Mouse (Mus musculus): ENCODE results near the gene Kcnd3. TPM values are rescaled to one million over a fixed set of nuclear protein-coding genes. Genes with fewer than 3 reads are reported as not detected.

Gene Kcnd3
- polyA plus RNA-seq, 1 experiment from 2014 or later = 0.99 TPM

- Histone ChIP-seq H3K36me3 (ENCODE audit: control insufficient read depth, insufficient read depth, low read length) (no peaks in the 10 kb centered on the region), H3K4me2 (ENCODE audit: low read depth) (no peak overlapping the region), H3K27ac (ENCODE audit: low read depth, low read length) (no peak overlapping the region), H3K9ac (ENCODE audit: low read length) (no peak overlapping the region), H3K9me3 (ENCODE audit: control insufficient read depth, low read length) (no peaks in the 10 kb centered on the region), H3K4me1 (ENCODE audit: control insufficient read depth, insufficient read depth, low read length) (no peaks in the 10 kb centered on the region), H3K27me3 (ENCODE audit: control insufficient read depth, insufficient read depth, low read length) (no peaks in the 10 kb centered on the region), H3K4me3 (ENCODE audit: low read depth, low read length) (no peak overlapping the region)
- DNase-seq (ENCODE audit: low spot score) = no peak
- WGBS = 85% methylated on average over 3 of the region's 3 CpGs
- ATAC-seq (ENCODE audit: insufficient read depth, low FRiP score, low TSS enrichment) = no peak
Observed at GRCm38 (mm10) chr3:105669776-105670175, 217.6 kb downstream of the Kcnd3 start.

DNA sequence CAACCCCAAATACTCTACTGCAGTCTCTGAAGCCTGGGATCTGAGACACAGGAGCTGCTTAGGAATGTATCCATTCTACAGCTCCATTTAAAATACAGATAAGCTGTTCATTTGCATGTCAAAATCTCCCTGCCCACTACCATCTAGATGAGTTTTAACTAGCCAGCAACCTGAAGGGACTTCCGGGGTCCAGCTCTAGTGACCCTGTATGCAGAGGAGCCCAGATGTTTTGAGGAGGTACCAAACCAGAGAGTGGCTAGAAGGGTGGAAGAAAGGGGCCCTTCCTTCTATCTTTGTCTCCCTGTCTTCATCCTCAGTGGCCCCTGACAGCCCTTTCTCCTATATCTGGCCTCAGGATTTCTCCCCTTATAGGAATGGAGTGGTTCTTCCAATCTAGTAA is 218.7 kb downstream of the Kcnd3 start:
- no peaks in the 10 kb centered on the region for H3K27me3 ChIP-seq (ENCODE audit: control insufficient read depth, insufficient read depth, low read length)
- 93% methylated on average over 1 of the region's 1 CpGs for WGBS

DNA sequence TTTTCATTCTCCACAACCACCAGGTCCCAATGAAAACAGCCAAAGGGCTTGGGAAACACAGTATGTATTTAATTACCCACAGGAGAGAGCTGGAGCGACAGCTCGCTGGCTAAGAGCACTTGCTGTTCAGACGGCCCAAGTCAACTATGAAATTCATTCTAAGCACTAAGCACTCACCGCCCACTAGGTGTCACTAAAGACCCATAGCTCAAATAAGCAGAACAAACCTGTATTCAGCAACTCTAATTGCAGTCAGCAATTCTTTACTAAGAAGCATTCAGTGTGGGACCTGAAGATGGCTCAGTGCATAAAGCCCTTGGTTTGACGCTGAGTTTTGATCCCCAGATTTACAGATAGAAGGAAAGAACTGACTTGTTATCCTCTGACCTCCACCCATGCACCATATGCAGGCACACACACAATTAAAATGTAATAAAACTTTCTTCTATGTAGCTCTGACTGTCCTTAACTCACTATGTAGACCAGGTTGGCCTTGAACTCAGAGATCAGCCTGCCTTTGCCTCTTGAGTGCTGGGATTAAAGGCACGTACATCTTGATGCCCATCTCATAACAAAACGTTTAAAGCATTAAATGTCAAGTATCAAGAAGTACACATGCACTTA is 222.6 kb downstream of the Kcnd3 start:
- H3K4me2 ChIP-seq (ENCODE audit: low read depth) = no peak overlapping the region
- ATAC-seq (ENCODE audit: insufficient read depth, low FRiP score, low TSS enrichment) = no peak
- H3K9ac ChIP-seq (ENCODE audit: low read length) = no peak overlapping the region

More for the DNA sequence above, 218.7 kb downstream of the Kcnd3 start:
- H3K4me1 ChIP-seq (ENCODE audit: control insufficient read depth, insufficient read depth, low read length) = no peaks in the 10 kb centered on the region
- no peaks in the 10 kb centered on the region for H3K9me3 ChIP-seq (ENCODE audit: control insufficient read depth, low read length)
- H3K9ac ChIP-seq (ENCODE audit: low read length) = no peak overlapping the region
- H3K27ac ChIP-seq (ENCODE audit: low read depth, low read length) = no peak overlapping the region
- no peak overlapping the region for H3K4me3 ChIP-seq (ENCODE audit: low read depth, low read length)
- H3K36me3 ChIP-seq (ENCODE audit: control insufficient read depth, insufficient read depth, low read length) = no peaks in the 10 kb centered on the region
- ATAC-seq (ENCODE audit: insufficient read depth, low FRiP score, low TSS enrichment) (no peak), DNase-seq (ENCODE audit: low spot score) (no peak)
- H3K4me2 ChIP-seq (ENCODE audit: low read depth) = no peak overlapping the region

GRCm38 (mm10) chr3:105675932-105676331 is 223.8 kb downstream of the Kcnd3 start:
- ATAC-seq (ENCODE audit: insufficient read depth, low FRiP score, low TSS enrichment) (no peak), DNase-seq (ENCODE audit: low spot score) (no peak)
- Histone ChIP-seq H3K4me2 (ENCODE audit: low read depth) (no peak overlapping the region), H3K27ac (ENCODE audit: low read depth, low read length) (no peak overlapping the region), H3K9me3 (ENCODE audit: control insufficient read depth, low read length) (no peaks in the 10 kb centered on the region), H3K4me3 (ENCODE audit: low read depth, low read length) (no peak overlapping the region), H3K9ac (ENCODE audit: low read length) (no peak overlapping the region), H3K4me1 (ENCODE audit: control insufficient read depth, insufficient read depth, low read length) (no peaks in the 10 kb centered on the region), H3K27me3 (ENCODE audit: control insufficient read depth, insufficient read depth, low read length) (no peaks in the 10 kb centered on the region), H3K36me3 (ENCODE audit: control insufficient read depth, insufficient read depth, low read length) (peaks cover 11% of the 10 kb centered on the region; the same call in 1 of the 2 replicates)
- 74% methylated on average over 2 of the region's 2 CpGs for WGBS

More for the DNA sequence above, 222.6 kb downstream of the Kcnd3 start:
- DNase-seq (ENCODE audit: low spot score) = peak; percentile 45
- Histone ChIP-seq H3K27ac (ENCODE audit: low read depth, low read length) (no peak overlapping the region), H3K4me3 (ENCODE audit: low read depth, low read length) (no peak overlapping the region), H3K9me3 (ENCODE audit: control insufficient read depth, low read length) (no peaks in the 10 kb centered on the region), H3K36me3 (ENCODE audit: control insufficient read depth, insufficient read depth, low read length) (peaks cover 11% of the 10 kb centered on the region; the same call in 1 of the 2 replicates), H3K4me1 (ENCODE audit: control insufficient read depth, insufficient read depth, low read length) (no peaks in the 10 kb centered on the region), H3K27me3 (ENCODE audit: control insufficient read depth, insufficient read depth, low read length) (no peaks in the 10 kb centered on the region)
- 26% methylated on average over 7 of the region's 7 CpGs for WGBS

DNA sequence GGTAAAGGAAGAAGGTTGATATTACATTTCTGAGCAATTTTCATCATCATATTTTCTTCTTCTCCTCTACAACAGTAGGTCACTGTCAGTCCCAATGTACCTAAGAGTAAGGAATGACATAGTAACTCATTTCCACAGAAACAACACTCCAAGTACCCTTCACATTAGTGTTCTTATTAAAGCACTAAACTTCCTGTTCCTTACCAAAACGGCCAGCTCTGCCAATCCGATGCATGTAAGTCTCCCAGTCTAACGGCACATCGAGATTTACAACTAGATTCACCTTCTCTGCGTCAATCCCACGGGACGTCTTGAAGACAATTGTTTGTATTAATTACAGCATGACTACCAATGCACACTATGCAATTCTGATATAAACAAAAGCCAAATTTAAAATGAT is 228.2 kb downstream of the Kcnd3 start:
- no peak overlapping the region for H3K4me3 ChIP-seq (ENCODE audit: low read depth, low read length)
- DNase-seq (ENCODE audit: low spot score) (no peak), ATAC-seq (ENCODE audit: insufficient read depth, low FRiP score, low TSS enrichment) (no peak)
- no peaks in the 10 kb centered on the region for H3K4me1 ChIP-seq (ENCODE audit: control insufficient read depth, insufficient read depth, low read length)
- 92% methylated on average over 7 of the region's 7 CpGs for WGBS
- no peaks in the 10 kb centered on the region for H3K27me3 ChIP-seq (ENCODE audit: control insufficient read depth, insufficient read depth, low read length)
- no peak overlapping the region for H3K27ac ChIP-seq (ENCODE audit: low read depth, low read length)
- H3K36me3 ChIP-seq (ENCODE audit: control insufficient read depth, insufficient read depth, low read length) = peaks cover 11% of the 10 kb centered on the region
- H3K4me2 ChIP-seq (ENCODE audit: low read depth) = no peak overlapping the region
- no peak overlapping the region for H3K9ac ChIP-seq (ENCODE audit: low read length)
- H3K9me3 ChIP-seq (ENCODE audit: control insufficient read depth, low read length) = no peaks in the 10 kb centered on the region

DNA sequence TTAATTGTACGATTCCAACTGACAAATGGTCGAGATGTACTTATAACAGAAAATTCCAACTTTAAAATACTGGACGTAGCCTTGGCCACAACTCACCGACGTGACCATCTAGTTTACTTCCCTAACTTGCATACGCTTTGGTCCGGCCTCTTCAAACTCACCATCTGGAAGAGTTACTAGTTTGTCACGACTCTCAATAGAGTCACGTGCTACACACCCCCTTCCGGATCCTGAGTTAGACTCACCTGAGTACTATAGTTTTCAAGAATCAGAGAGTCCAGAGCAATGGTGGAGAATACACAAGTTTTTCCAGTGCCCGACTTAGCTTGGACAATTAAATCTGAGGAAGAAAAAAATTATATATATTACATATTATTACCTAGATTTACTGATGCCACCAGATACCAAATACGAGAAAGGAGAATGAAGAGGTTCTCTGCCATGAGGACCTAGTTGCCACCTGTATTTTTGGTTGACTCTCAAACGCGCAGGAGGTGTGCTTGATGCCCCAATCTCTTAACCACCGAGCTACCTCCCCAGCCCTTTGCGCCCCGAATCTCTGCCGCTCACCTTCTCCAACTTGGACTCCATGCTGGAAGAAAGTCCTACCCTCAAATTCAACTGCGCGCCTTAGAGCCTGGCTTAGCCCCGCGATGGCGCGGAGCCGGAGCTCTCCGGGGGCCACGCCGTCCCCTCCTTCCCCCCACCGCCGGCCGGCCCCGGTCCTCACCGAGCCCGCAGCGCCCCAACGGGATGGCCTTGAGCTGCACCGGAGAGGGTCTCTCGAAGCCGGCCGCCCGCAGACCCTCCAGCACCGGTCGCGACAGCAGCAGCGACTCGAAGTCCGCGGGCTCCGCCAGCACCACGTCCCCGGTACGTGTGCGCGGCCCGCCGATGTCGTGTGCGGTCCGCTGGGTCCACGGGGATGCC is 234.5 kb downstream of the Kcnd3 start:
- peak overlapping the region; percentile 94 for H3K4me3 ChIP-seq (ENCODE audit: low read depth, low read length)
- peak overlapping the region; percentile 92 for H3K9ac ChIP-seq (ENCODE audit: low read length)
- ATAC-seq (ENCODE audit: insufficient read depth, low FRiP score, low TSS enrichment) (peak; percentile 80), DNase-seq (ENCODE audit: low spot score) (no peak)
- no peaks in the 10 kb centered on the region for H3K27me3 ChIP-seq (ENCODE audit: control insufficient read depth, insufficient read depth, low read length)
- no peaks in the 10 kb centered on the region for H3K9me3 ChIP-seq (ENCODE audit: control insufficient read depth, low read length)
- H3K4me1 ChIP-seq (ENCODE audit: control insufficient read depth, insufficient read depth, low read length) = no peaks in the 10 kb centered on the region
- WGBS = 9% methylated on average over 55 of the region's 60 CpGs
- H3K36me3 ChIP-seq (ENCODE audit: control insufficient read depth, insufficient read depth, low read length) = no peaks in the 10 kb centered on the region; the same call in 1 of the 2 replicates
- H3K4me2 ChIP-seq (ENCODE audit: low read depth) = peak overlapping the region; percentile 60
- H3K27ac ChIP-seq (ENCODE audit: low read depth, low read length) = peak overlapping the region; percentile 69; the same call in 1 of the 2 replicates

- DNase-seq (ENCODE audit: low spot score) (peak; percentile 96), ATAC-seq (ENCODE audit: insufficient read depth, low FRiP score, low TSS enrichment) (peak; percentile 95)
- Histone ChIP-seq H3K36me3 (ENCODE audit: control insufficient read depth, insufficient read depth, low read length) (no peaks in the 10 kb centered on the region; the same call in 1 of the 2 replicates), H3K27ac (ENCODE audit: low read depth, low read length) (peak within 1 kb of the TSS; percentile 69; the same call in 1 of the 2 replicates), H3K4me2 (ENCODE audit: low read depth) (peak within 1 kb of the TSS; percentile 60), H3K4me3 (ENCODE audit: low read depth, low read length) (peak within 1 kb of the TSS; percentile 94), H3K4me1 (ENCODE audit: control insufficient read depth, insufficient read depth, low read length) (no peaks in the 10 kb centered on the region), H3K9me3 (ENCODE audit: control insufficient read depth, low read length) (no peaks in the 10 kb centered on the region), H3K9ac (ENCODE audit: low read length) (peak within 1 kb of the TSS; percentile 92), H3K27me3 (ENCODE audit: control insufficient read depth, insufficient read depth, low read length) (no peaks in the 10 kb centered on the region)
- WGBS = 0% methylated on average over 59 of the region's 72 CpGs
Observed at GRCm38 (mm10) chr3:105687324-105688060, 235.4 kb downstream of the Kcnd3 start, which contains the start of gene Ddx20. TSS of gene Ddx20 (minus strand) at chr3:105687574.

DNA sequence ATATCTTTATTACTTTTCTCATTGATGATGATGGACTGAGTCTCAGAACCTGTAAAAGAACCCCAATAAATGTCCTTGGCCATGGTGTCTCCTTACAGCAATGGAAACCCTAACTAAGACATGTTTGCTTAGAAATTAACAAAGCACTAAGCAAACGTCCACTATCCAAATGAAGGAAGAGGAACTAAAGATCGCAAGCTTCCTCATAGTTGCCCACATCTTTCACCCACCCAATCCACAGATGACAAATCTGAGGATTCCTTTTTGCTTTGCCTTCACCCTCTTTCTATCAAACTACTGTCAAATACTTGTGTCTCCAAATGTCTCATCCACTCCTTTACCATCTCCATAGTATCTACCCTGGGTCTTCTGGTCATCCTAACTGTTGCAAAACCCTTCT is 236.4 kb downstream of the Kcnd3 start:
- no peak overlapping the region for H3K4me3 ChIP-seq (ENCODE audit: low read depth, low read length)
- ATAC-seq (ENCODE audit: insufficient read depth, low FRiP score, low TSS enrichment) (no peak), DNase-seq (ENCODE audit: low spot score) (no peak)
- no peaks in the 10 kb centered on the region for H3K4me1 ChIP-seq (ENCODE audit: control insufficient read depth, insufficient read depth, low read length)
- H3K27me3 ChIP-seq (ENCODE audit: control insufficient read depth, insufficient read depth, low read length) = no peaks in the 10 kb centered on the region
- 87% methylated on average over 2 of the region's 2 CpGs for WGBS
- no peak overlapping the region for H3K27ac ChIP-seq (ENCODE audit: low read depth, low read length)
- no peak overlapping the region for H3K9ac ChIP-seq (ENCODE audit: low read length)
- no peak overlapping the region for H3K4me2 ChIP-seq (ENCODE audit: low read depth)
- H3K9me3 ChIP-seq (ENCODE audit: control insufficient read depth, low read length) = no peaks in the 10 kb centered on the region
- H3K36me3 ChIP-seq (ENCODE audit: control insufficient read depth, insufficient read depth, low read length) = no peaks in the 10 kb centered on the region
